Mouse (Mus musculus): ENCODE measurements at regions not wholly inside any gene's neighbourhood (a gene's known extent, or its start where the extent isn't known, plus 50 kb on each side); places are given as distances from the start of the nearest gene placed in this dataset.

DNA sequence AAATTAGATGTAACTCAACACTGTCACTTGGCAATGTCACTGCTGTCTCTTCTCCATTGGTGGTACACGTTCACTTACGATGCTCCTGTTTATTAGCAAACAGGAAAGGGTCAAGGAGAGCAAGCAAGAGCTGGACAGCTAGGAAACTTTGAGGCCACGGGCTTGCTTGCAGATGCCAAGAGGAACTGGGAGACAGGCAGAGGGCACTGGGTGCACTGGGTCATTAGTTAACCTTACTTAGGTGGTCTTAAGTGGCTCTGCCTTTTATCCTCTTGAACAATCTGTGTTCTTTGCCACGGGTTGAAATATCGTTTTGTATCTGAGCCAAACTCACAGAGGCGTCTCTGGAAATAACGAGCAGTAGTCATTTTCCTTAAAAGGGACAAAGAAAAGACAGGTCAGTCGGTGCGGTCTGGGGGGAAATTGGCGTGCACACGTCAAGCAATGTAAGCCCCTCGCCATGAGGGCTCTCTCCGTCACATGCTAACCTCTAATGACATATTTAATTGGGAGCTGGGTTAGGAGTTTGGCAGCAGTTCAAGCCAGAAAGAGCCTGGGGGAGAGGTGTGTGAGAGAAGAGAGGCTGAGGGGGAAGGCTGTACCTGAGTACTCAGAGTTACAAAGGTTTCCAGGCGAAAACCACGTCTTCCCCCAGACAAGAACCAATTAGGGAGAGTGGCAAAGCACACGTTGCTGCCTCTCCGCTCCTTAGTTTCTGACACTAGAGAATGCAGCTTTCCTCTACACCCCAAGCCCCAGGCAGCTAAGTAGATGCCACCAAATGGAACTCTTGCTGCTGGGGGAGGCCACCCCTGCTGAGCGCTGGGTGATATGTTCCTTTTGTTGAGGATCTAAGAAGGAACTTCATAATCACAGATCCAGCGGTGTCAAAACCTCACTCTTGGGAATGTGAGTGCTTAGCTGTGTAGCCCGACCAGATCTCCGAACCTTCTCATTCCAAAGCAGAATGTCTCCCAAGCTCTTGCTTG lies 140.0 kb upstream of the Tut7 start:
- DNase-seq (ENCODE audit: low read depth, low spot score): no peak

DNA sequence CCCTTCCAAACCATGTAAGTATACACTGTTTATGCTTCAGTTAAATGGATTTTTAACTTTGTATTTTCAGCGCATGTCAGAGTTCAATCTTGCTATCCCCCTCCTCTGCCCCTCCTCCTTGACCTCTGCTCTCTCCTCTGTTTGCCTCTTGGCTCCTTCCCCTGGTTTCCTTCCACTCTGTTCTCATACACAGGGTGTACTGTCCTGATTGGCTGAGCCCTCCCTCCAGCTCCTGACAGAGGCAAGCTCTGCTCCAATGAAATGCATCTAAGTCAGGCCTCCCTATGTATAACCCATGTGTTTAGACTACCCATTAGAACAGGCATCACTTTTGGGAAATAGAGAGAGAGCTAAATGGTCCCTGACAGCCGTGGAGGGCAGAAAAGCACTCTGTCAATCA lies 133.5 kb upstream of the Tut7 start:
- DNase-seq (ENCODE audit: low read depth, low spot score): no peak

GRCm38 (mm10) chr13:59952809-59953208 lies 129.9 kb upstream of the Tut7 start:
- DNase-seq (ENCODE audit: low read depth, low spot score): no peak

DNA sequence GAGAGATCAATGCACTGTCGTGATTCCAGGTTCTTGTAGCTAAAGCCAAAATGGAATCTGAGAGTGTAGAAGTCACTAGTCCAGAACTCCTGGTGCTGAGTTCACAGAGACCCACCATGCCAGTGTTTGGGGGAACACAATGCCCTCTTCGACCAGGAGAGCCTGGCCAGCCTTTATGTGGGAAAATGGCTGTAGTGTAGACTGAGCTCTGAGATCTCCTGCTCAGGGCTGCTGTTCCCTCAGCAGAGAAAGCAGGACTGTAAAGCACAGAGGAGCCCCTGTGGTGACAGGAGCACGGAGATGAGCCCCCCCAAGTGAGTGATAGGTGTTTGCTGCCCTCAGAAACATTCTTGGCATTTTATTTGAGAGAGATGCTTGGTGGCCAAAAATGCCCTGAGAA lies 129.2 kb upstream of the Tut7 start:
- no peak for DNase-seq (ENCODE audit: low read depth, low spot score)

GRCm38 (mm10) chr13:59950281-59950680 lies 127.3 kb upstream of the Tut7 start:
- no peak for DNase-seq (ENCODE audit: low read depth, low spot score)

DNA sequence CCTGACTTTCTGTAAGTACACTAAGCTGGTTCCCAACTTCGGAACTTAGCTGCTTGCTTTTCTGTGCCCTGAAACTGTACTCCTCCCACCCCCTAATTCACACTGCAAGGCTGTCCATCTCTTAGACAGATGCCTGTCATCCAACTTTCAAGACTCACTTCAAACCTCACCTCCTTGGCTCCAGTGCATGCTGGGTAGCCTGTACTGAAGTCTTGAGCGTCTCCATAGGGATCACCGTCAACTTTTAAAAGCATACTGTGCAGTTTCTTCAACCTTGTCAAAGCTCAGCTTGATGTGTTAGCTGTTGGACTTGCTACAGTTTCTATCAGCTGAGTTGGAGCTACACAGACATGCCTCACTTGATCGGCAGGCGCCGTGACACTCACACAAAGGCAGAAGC lies 126.5 kb upstream of the Tut7 start:
- no peak for DNase-seq (ENCODE audit: low read depth, low spot score)

DNA sequence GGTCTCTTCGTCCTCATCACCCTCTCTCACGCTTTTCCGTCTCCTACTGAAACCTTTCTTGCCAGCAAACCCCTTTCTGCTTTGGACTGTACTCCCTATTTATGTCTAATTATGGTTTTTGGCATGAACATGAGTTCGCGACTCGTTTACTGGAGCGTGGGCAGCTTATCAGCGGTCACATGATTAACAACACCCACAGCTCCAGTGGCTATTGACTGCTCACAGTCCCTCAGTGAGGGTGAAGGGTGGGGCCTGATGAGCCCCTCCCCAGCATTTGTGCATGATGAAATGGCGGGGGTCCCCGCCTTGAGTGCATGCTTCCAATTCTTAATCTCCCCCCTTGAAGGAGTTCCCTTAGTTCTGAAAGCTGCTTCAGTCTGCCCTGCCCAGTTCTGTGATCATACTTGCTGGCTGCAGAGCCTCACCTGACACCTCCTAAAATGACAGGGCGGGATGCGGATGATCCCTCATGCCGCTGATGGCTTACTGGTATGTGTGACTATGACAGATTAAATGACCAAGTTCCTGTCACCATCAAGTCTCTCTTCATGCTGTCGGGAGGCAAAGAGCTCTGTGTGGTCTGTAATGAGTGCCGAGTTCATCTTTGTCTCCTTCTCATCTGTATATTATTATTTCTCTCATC lies 125.7 kb upstream of the Tut7 start:
- no peak for DNase-seq (ENCODE audit: low read depth, low spot score)

GRCm38 (mm10) chr13:59947461-59947860 lies 124.5 kb upstream of the Tut7 start:
- no peak for DNase-seq (ENCODE audit: low read depth, low spot score)

DNA sequence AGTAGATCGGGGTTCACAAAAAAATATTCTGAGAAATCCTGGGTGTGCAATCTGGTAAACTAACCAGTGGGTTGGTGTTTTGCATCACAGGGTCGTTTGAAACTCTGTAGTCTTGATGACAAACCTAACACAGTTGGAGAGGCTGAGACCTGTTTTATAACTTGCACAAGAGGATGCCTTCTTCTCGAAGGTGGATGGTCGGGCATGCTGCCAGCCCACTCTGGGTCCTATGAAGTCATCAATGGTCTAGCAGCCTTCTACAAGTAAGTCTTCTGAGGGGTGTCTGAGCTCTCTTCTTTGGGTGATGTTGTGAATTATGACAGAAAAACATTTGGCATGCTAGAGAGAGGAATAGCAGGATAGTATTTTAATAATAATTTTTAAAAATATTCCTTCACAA lies 123.6 kb upstream of the Tut7 start:
- no peak for DNase-seq (ENCODE audit: low read depth, low spot score)

GRCm38 (mm10) chr13:59945631-59946030 lies 122.7 kb upstream of the Tut7 start:
- DNase-seq (ENCODE audit: low read depth, low spot score): no peak

DNA sequence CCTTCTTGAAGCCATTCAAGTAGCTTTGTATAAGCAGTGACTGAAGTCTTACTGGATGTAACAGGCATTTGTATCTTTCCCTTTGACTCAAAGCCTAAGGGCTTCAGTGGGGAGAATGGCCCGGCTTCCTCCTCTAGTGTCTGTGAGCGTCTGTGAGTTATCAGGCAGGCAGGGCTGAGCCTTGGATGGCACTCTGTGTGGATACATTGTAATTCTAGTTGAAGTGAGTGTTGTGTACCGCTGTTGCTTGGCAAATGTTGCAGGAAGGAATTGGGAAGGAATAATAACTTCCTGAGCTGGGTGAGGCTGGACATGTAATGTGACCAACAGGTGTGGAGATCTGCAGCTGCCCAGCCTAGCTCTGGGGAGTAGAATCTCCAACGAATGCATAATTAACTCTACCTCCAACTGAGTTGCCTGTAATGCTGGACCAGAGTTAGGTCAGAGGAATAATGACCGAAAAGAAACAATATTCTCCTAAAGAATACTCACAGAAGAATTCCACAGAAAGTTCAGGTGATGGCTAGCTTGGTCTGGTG lies 120.7 kb upstream of the Tut7 start:
- no peak for DNase-seq (ENCODE audit: low read depth, low spot score)

- DNase-seq (ENCODE audit: low read depth, low spot score): no peak
Measured at GRCm38 (mm10) chr13:59943020-59943419, 120.1 kb upstream of the Tut7 start.

GRCm38 (mm10) chr13:59941519-59941918 lies 118.6 kb upstream of the Tut7 start:
- no peak for DNase-seq (ENCODE audit: low read depth, low spot score)

- no peak for DNase-seq (ENCODE audit: low read depth, low spot score)
Measured at GRCm38 (mm10) chr13:59940414-59941205, 117.7 kb upstream of the Tut7 start.

- DNase-seq (ENCODE audit: low read depth, low spot score): no peak
Measured at GRCm38 (mm10) chr13:59939886-59940285, 116.9 kb upstream of the Tut7 start.

GRCm38 (mm10) chr13:59937147-59937546 lies 114.2 kb upstream of the Tut7 start:
- no peak for DNase-seq (ENCODE audit: low read depth, low spot score)

DNA sequence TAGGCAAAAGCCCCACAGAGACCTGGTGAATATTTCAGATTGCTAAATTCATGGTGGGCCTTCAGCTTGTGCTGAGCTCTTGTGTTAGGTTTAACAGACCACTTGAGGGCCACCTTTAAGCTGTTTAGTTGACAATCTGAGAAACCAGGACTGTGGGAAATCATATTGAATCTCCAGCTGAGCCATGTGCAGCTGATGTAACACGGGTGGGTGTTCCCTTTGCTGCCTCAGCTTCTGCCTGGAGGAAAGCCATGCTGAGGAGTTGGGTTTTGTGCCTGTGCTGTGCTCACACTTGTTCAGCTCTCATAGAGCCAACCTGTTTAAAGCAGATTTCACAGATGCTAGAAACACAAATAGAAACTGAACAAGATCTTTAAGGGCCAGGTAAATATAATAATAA lies 111.6 kb upstream of the Tut7 start:
- no peak for DNase-seq (ENCODE audit: low read depth, low spot score)

- DNase-seq (ENCODE audit: low read depth, low spot score): no peak
Measured at GRCm38 (mm10) chr13:59934093-59934492, 111.1 kb upstream of the Tut7 start.

GRCm38 (mm10) chr13:59927379-59928111 lies 104.6 kb upstream of the Tut7 start:
- peak; percentile 75 for DNase-seq (ENCODE audit: low read depth, low spot score)

DNA sequence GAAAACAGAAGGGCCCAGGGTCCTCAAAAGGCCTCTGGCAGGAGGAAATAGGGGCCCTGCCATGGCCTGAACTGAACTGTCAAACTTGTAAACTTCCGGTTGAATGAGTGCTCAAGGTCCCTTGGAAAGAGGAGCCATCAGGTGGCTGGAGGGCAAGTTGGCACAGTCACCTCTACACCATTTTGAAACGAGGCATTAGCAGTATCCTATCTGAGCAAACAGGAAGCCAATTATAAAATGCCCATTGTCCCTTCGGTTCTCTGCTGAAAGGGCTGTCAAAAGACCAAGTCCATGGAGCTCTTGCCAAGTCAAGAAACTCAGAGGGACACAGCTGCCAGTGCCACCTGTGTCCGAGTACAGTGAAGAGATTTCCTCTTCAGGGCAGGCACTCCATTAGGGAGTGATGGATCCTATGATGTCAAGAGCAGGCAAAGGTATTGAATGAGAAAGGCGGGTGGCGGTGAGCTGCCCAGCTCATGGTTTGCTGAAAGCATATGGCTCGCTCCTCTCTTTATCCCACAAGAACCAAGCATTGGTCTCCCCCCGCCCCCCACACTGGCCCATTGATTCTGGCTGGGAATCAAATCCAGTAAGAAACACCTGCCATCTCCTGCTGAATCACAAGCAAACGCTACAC lies 103.0 kb upstream of the Tut7 start:
- DNase-seq (ENCODE audit: low read depth, low spot score): no peak

- no peak for DNase-seq (ENCODE audit: low read depth, low spot score)
Measured at GRCm38 (mm10) chr13:59917185-59917584, 94.2 kb upstream of the Tut7 start.
